Mouse (Mus musculus) kidney, embryonic 16.5 days (tissue): ENCODE measurements around the gene Phf2. TPM values are rescaled to one million over a fixed set of nuclear protein-coding genes. Genes with fewer than 3 reads are reported as not detected.

Experiments
- ATAC-seq: fragments of 200-750 bp; cut with Nextera tagmentation; 2 replicates; pipeline ENCODE4 v1.8.0; 2017; ENCODE audit warnings: moderate TSS enrichment; ENCODE audit not compliant: low FRiP score, low TSS enrichment
- H3K27ac ChIP-seq: fragments of 300-500 bp; sonication (generic); 2 replicates; pipeline ENCODE4 v1.5.1; 2014; ENCODE audit warnings: low read length
- H3K27me3 ChIP-seq: fragments of 300-500 bp; sonication (generic); 2 replicates; pipeline ENCODE4 v1.6.1; 2014; ENCODE audit warnings: low read length, control low read depth, mixed read lengths; ENCODE audit not compliant: insufficient read depth
- H3K36me3 ChIP-seq: fragments of 300-500 bp; sonication (generic); 2 replicates; pipeline ENCODE4 v1.6.1; 2014; ENCODE audit warnings: low read length, control low read depth, mixed read lengths; ENCODE audit not compliant: insufficient read depth
- H3K4me1 ChIP-seq: fragments of 300-500 bp; sonication (generic); 2 replicates; pipeline ENCODE4 v1.6.1; 2014; ENCODE audit warnings: low read length, control low read depth, mixed read lengths; ENCODE audit not compliant: insufficient read depth
- H3K4me2 ChIP-seq: fragments of 300-500 bp; sonication (generic); replicated peaks from 2 replicates; pipeline ENCODE4 v1.6.1; 2014; ENCODE audit warnings: low read depth, low read length
- H3K4me3 ChIP-seq: fragments of 300-500 bp; sonication (generic); 2 replicates; pipeline ENCODE4 v1.5.1; 2014; ENCODE audit warnings: mild to moderate bottlenecking, low read length
- H3K9ac ChIP-seq: fragments of 300-500 bp; sonication (generic); replicated peaks from 2 replicates; pipeline ENCODE4 v1.6.1; 2014; ENCODE audit warnings: low read length
- H3K9me3 ChIP-seq: fragments of 300-500 bp; sonication (generic); 2 replicates; pipeline ENCODE4 v1.6.1; 2016; ENCODE audit warnings: low read length, control low read depth
- WGBS: fragments of 180-500 bp; shearing (Covaris S2); extraction: QIAGEN DNeasy Blood & Tissue Kit; methylation state at CpG from one replicate; pipeline ENCODE4 v1.1.7; 2014; 5-methylcytosine and 5-hydroxymethylcytosine counted together
- polyA plus RNA-seq: library from polyadenylated mRNA; unstranded; fragments of >200 nt; fragmentation: Nextera tagmentation; extraction: Ambion mirVana; gene quantifications from 2 replicates; pipeline ENCODE4 v1.2.1, GENCODE M21; 2015

Phf2 gene
- polyA plus RNA-seq, 1 experiment from 2014 or later, result 7.0 TPM

GRCm38 (mm10) chr13:48795711-48796110, 75.2 kb downstream of the Phf2 start:
- WGBS, result 84% methylated on average over 6 of the region's 6 CpGs
- no peaks in the 10 kb centered on the region; the same call in 1 of the 2 replicates for H3K4me1 ChIP-seq
- no peak overlapping the region for H3K27ac ChIP-seq
- H3K9ac ChIP-seq, result no peak overlapping the region
- H3K36me3 ChIP-seq, result no peaks in the 10 kb centered on the region
- H3K4me3 ChIP-seq, result no peak overlapping the region
- H3K9me3 ChIP-seq, result no peaks in the 10 kb centered on the region
- H3K4me2 ChIP-seq, result no peak overlapping the region
- H3K27me3 ChIP-seq, result no peaks in the 10 kb centered on the region
- no peak for ATAC-seq

GRCm38 (mm10) chr13:48784594-48785298, 86.2 kb downstream of the Phf2 start:
- Histone ChIP-seq H3K27me3 (0 out of 2 replicates have a peak, but pooled peaks cover 4% of the 10 kb centered on the region), H3K4me2 (no peak overlapping the region), H3K9me3 (no peaks in the 10 kb centered on the region), H3K4me3 (no peak overlapping the region), H3K27ac (no peak overlapping the region), H3K36me3 (no peaks in the 10 kb centered on the region), H3K4me1 (peaks cover 13% of the 10 kb centered on the region; the same call in 1 of the 2 replicates), H3K9ac (no peak overlapping the region)
- ATAC-seq, result no peak
- WGBS, result 79% methylated on average over 8 of the region's 8 CpGs

- Histone ChIP-seq H3K27me3 (0 out of 2 replicates have a peak, but pooled peaks cover 4% of the 10 kb centered on the region), H3K9ac (no peak overlapping the region), H3K4me3 (no peak overlapping the region), H3K4me2 (no peak overlapping the region), H3K36me3 (no peaks in the 10 kb centered on the region), H3K9me3 (no peaks in the 10 kb centered on the region), H3K4me1 (peaks cover 13% of the 10 kb centered on the region; the same call in 1 of the 2 replicates), H3K27ac (no peak overlapping the region)
- 36% methylated on average over 8 of the region's 8 CpGs for WGBS
- ATAC-seq, result no peak
Observed at GRCm38 (mm10) chr13:48784151-48784550, 86.8 kb downstream of the Phf2 start.

- Histone ChIP-seq H3K27ac (no peak overlapping the region), H3K36me3 (no peaks in the 10 kb centered on the region), H3K4me2 (peak overlapping the region; percentile 26), H3K4me1 (peaks cover 13% of the 10 kb centered on the region; the same call in 1 of the 2 replicates), H3K9ac (peak overlapping the region; percentile 35; the same call in 1 of the 2 replicates), H3K4me3 (no peak overlapping the region), H3K27me3 (0 out of 2 replicates have a peak, but pooled peaks cover 4% of the 10 kb centered on the region), H3K9me3 (no peaks in the 10 kb centered on the region)
- WGBS, result 29% methylated on average over 27 of the region's 27 CpGs
- peak; percentile 84; the same call in 1 of the 2 replicates for ATAC-seq
Observed at GRCm38 (mm10) chr13:48782727-48783725, 87.9 kb downstream of the Phf2 start.

GRCm38 (mm10) chr13:48780345-48781010, 90.4 kb downstream of the Phf2 start:
- Histone ChIP-seq H3K36me3 (no peaks in the 10 kb centered on the region), H3K4me2 (no peak overlapping the region), H3K4me3 (no peak overlapping the region), H3K27ac (no peak overlapping the region), H3K9me3 (no peaks in the 10 kb centered on the region), H3K4me1 (peaks cover 13% of the 10 kb centered on the region; the same call in 1 of the 2 replicates), H3K9ac (no peak overlapping the region), H3K27me3 (0 out of 2 replicates have a peak, but pooled peaks cover 4% of the 10 kb centered on the region)
- ATAC-seq, result no peak
- WGBS, result 51% methylated on average over 9 of the region's 9 CpGs

GRCm38 (mm10) chr13:48779592-48780344, 91.2 kb downstream of the Phf2 start:
- Histone ChIP-seq H3K36me3 (no peaks in the 10 kb centered on the region), H3K4me2 (no peak overlapping the region), H3K4me1 (peaks cover 13% of the 10 kb centered on the region; the same call in 1 of the 2 replicates), H3K27me3 (0 out of 2 replicates have a peak, but pooled peaks cover 4% of the 10 kb centered on the region), H3K4me3 (no peak overlapping the region), H3K27ac (no peak overlapping the region; the same call in 1 of the 2 replicates), H3K9ac (no peak overlapping the region), H3K9me3 (no peaks in the 10 kb centered on the region)
- 34% methylated on average over 11 of the region's 11 CpGs for WGBS
- no peak for ATAC-seq

- Histone ChIP-seq H3K9me3 (no peaks in the 10 kb centered on the region), H3K9ac (no peak overlapping the region), H3K27me3 (0 out of 2 replicates have a peak, but pooled peaks cover 4% of the 10 kb centered on the region), H3K27ac (no peak overlapping the region), H3K36me3 (no peaks in the 10 kb centered on the region), H3K4me1 (peaks cover 10% of the 10 kb centered on the region; the same call in 1 of the 2 replicates), H3K4me3 (no peak overlapping the region), H3K4me2 (no peak overlapping the region)
- 52% methylated on average over 4 of the region's 4 CpGs for WGBS
- no peak for ATAC-seq
Observed at GRCm38 (mm10) chr13:48778138-48778537, 92.8 kb downstream of the Phf2 start.

- no peak overlapping the region for H3K4me3 ChIP-seq
- no peaks in the 10 kb centered on the region for H3K36me3 ChIP-seq
- no peaks in the 10 kb centered on the region for H3K27me3 ChIP-seq
- no peaks in the 10 kb centered on the region for H3K9me3 ChIP-seq
- no peak overlapping the region for H3K9ac ChIP-seq
- H3K27ac ChIP-seq, result no peak overlapping the region
- 68% methylated on average over 7 of the region's 7 CpGs for WGBS
- no peak for ATAC-seq
- H3K4me2 ChIP-seq, result no peak overlapping the region
- no peaks in the 10 kb centered on the region for H3K4me1 ChIP-seq
Observed at GRCm38 (mm10) chr13:48774506-48774905, 96.4 kb downstream of the Phf2 start.

- 74% methylated on average over 11 of the region's 11 CpGs for WGBS
- no peak for ATAC-seq
- no peaks in the 10 kb centered on the region for H3K27me3 ChIP-seq
- no peaks in the 10 kb centered on the region for H3K4me1 ChIP-seq
- no peaks in the 10 kb centered on the region for H3K9me3 ChIP-seq
- H3K4me2 ChIP-seq, result no peak overlapping the region
- no peak overlapping the region for H3K27ac ChIP-seq
- H3K4me3 ChIP-seq, result no peak overlapping the region
- H3K9ac ChIP-seq, result no peak overlapping the region
- no peaks in the 10 kb centered on the region for H3K36me3 ChIP-seq
Observed at GRCm38 (mm10) chr13:48768109-48768508, 102.8 kb downstream of the Phf2 start.
